ENCODE assay signal across 21 mouse cellular contexts in the genomic region with DNA sequence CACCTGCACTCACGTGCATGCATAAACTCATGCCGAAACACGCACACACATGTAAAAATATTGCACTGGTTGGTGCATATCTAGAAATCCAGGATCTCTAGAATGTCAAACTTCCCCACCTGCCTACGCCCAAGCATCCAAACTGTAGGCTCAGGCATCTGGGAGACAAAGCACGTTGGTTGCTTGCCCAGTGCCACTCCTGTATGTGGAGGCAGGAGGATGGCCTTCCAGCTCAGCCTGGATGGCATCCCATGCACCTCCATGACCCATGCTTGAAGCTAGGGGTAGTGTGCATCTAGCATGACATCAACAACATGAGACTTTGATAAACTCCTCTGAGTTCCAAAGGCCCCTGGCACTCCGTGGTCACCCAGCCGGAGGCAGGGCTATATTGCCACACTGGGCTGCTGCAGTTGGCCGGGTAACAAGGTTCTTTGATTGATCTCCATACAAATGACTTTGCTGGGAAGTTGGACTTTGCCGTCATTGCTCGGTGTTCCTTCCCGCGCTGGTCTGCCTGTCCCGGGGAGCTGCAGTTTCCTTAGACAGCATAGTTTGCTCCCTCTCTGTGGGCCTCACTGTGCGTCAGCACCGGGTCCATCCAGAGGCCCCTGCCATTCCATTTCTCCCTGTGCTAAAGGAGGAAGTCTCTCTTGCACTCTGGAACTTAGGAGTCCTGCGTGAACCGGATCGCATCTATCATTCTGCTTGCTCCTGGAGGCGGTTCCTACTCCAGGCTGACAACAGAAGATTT.
DNase-seq lines count a peak whose midpoint lies in the region; ATAC-seq and TF ChIP-seq lines count a peak whose summit lies in the region.
"Had no signal": no experiment of that assay in that cellular context is flagged by ENCODE, and none has a peak within 500 bp of the region (broad histone marks: within the 10 kb centered on the region; RNA-seq: fewer than 3 reads in every experiment).

No protein-coding gene starts in this region.

- intact Hi-C loops in gastrocnemius, postnatal 14 days (cut with DNase I; ENCODE audit: low total_unique reads), result no loop called here

- H3K4me3 ChIP-seq in layer of hippocampus, adult 2 months, result no peak overlapping the region
- H3K4me3 ChIP-seq: embryonic facial prominence, embryonic 15.5 days; heart, embryonic 10.5 days; hindbrain, embryonic 12.5 days; midbrain, embryonic 13.5 days; neural tube, embryonic 13.5 days had no signal

- peak overlapping the region; percentile 23; the same call in 1 of the 2 replicates for H3K27ac ChIP-seq in layer of hippocampus, adult 2 months
- H3K27ac ChIP-seq: embryonic facial prominence, embryonic 15.5 days; heart, embryonic 10.5 days; hindbrain, embryonic 12.5 days; midbrain, embryonic 13.5 days; neural tube, embryonic 13.5 days had no signal

- ATAC-seq in frontal cortex, adult (ENCODE audit: low TSS enrichment), result peak; percentile 35; the same call in 1 of the 2 replicates
- ATAC-seq: forebrain, embryonic 16.5 days; inflammation-experienced regulatory T-cells, adult 6 months; midbrain, embryonic 13.5 days had no signal

- no peak for TF ChIP-seq CTCF in layer of hippocampus, adult 2 months (conservative IDR thresholded peaks at IDR 0.05)

- DNase-seq in frontal cortex, postnatal 25 days (ENCODE audit: low spot score in 2 of 2), result no peak
- no peak for DNase-seq in layer of hippocampus, adult 2 months (ENCODE audit: low spot score in 2 of 2)
- DNase-seq in layer of hippocampus, adult 11-12 months (ENCODE audit: low spot score), result no peak
- peak; percentile 37 for DNase-seq in ZHBTc4 (ENCODE audit: low read depth, low spot score)
- peak; percentile 27 to 48 for DNase-seq in kidney, postnatal 4 days
- DNase-seq in cerebellum, adult 9-11 months, result no peak
- no peak for DNase-seq in gastrocnemius, postnatal 14 days
- DNase-seq: embryo, embryonic 11 days; heart, postnatal 10 days; liver; lung, postnatal 10 days; spleen, adult 18-20 months; thymus, adult 2 months had no signal

Comparison
In these comparisons a context has a peak if more than half of its experiments do, and no peak if none do; other contexts are left out.
1. DNase-seq: peak in ZHBTc4 (single experiment) and kidney, postnatal 4 days (2 of 2); none in frontal cortex, postnatal 25 days (0 of 2), layer of hippocampus, adult 2 months (0 of 2), layer of hippocampus, adult 11-12 months (single experiment), cerebellum, adult 9-11 months (single experiment) and gastrocnemius, postnatal 14 days (single experiment).